Mouse (Mus musculus): ENCODE results near the gene Prelid3b. TPM values are rescaled to one million over a fixed set of nuclear protein-coding genes. Genes with fewer than 3 reads are reported as not detected.
A peak's percentile ranks its signal among the peaks of the same experiment; 100 is the strongest.

Gene Prelid3b
- polyA plus RNA-seq, 1 experiment from 2014 or later: 117 TPM

DNA sequence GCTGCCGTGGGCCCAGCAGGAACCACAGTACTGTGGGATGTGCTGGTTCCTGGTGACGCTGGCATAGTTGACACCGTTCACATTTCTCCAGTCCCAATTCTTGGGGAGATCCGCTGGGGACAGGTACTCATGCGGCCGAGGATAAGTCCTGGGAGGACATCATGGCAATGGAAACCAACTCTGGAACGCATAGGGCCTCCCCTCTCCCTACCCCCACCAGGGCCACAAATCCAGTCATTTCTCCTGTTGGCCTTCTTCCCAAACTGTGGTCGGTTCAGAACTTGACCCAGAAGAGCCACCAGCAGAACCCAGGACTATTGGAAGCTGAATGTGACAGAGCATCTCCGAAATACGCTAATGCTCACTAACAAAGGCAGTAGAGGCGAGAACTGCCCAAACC is 34.7 kb downstream of the Prelid3b start:
- peak overlapping the region; percentile 77 for H3K9ac ChIP-seq (ENCODE audit: low read length)
- no peaks in the 10 kb centered on the region for H3K27me3 ChIP-seq (ENCODE audit: control insufficient read depth, insufficient read depth, low read depth, low read length)
- H3K27ac ChIP-seq (ENCODE audit: low read length): peak overlapping the region; percentile 9
- peak overlapping the region; percentile 90 for H3K4me2 ChIP-seq (ENCODE audit: low read depth, low read length)
- peaks cover 35% of the 10 kb centered on the region for H3K4me1 ChIP-seq (replicated peaks; ENCODE audit: control insufficient read depth, insufficient read depth, low read length)
- 66% methylated on average over 11 of the region's 11 CpGs for WGBS
- H3K9me3 ChIP-seq (ENCODE audit: control insufficient read depth, low read length): no peaks in the 10 kb centered on the region
- H3K36me3 ChIP-seq (ENCODE audit: control insufficient read depth, insufficient read depth, low read length): 0 out of 2 replicates have a peak, but pooled peaks cover 2% of the 10 kb centered on the region
- no peak for ATAC-seq (ENCODE audit: low read depth)
- H3K4me3 ChIP-seq (ENCODE audit: low read length): peak overlapping the region; percentile 74

GRCm38 (mm10) chr2:174437697-174437982 is 35.2 kb downstream of the Prelid3b start:
- peaks cover 30% of the 10 kb centered on the region for H3K4me1 ChIP-seq (replicated peaks; ENCODE audit: control insufficient read depth, insufficient read depth, low read length)
- peaks cover 4% of the 10 kb centered on the region; the same call in 1 of the 2 replicates for H3K36me3 ChIP-seq (ENCODE audit: control insufficient read depth, insufficient read depth, low read length)
- H3K9me3 ChIP-seq (ENCODE audit: control insufficient read depth, low read length): no peaks in the 10 kb centered on the region
- H3K27me3 ChIP-seq (ENCODE audit: control insufficient read depth, insufficient read depth, low read depth, low read length): no peaks in the 10 kb centered on the region
- 91% methylated on average over 4 of the region's 4 CpGs for WGBS
- peak overlapping the region; percentile 74 for H3K4me3 ChIP-seq (ENCODE audit: low read length)
- H3K4me2 ChIP-seq (ENCODE audit: low read depth, low read length): peak overlapping the region; percentile 90
- no peak for ATAC-seq (ENCODE audit: low read depth)
- H3K27ac ChIP-seq (ENCODE audit: low read length): peak overlapping the region; percentile 36
- H3K9ac ChIP-seq (ENCODE audit: low read length): no peak overlapping the region; the same call in 1 of the 2 replicates

DNA sequence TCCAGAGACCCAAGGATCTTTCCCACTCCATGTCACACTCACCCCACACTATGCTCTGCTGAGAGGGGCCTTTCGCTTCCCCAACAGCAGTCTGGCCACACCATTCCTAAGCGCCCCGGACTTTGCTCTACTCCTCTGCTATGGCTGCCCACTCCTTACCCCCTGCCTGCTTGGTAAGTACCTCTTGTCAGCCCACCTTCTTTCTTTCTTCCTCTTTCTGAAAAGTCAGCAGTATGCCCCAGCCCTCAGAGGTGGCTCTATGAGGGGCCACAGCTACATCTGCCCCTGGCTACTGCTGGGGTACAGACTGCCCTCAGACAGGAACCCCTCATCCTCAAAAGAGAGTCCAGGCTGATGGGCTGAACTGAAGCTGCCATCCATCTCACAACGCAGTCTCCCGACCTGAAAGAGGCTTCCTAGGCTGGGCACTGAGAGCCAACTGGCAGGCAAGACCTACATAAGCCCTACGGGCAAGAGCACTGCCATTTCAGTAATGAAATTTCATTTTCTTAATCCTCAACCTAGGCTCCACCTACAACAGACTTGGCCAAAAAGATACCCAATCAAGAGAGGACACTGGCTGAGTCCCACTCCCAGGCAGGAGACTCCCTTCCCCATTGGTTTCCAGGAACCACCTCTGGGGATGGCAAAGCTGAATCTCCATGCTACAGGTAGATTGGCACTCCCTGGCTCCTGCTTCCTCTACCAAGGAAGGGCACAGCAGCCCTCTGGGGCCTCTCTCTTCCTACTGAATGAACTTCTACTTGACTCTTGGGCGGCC is 35.8 kb downstream of the Prelid3b start:
- 89% methylated on average over 7 of the region's 7 CpGs for WGBS
- no peaks in the 10 kb centered on the region for H3K27me3 ChIP-seq (ENCODE audit: control insufficient read depth, insufficient read depth, low read depth, low read length)
- peaks cover 7% of the 10 kb centered on the region; the same call in 1 of the 2 replicates for H3K36me3 ChIP-seq (ENCODE audit: control insufficient read depth, insufficient read depth, low read length)
- no peaks in the 10 kb centered on the region for H3K9me3 ChIP-seq (ENCODE audit: control insufficient read depth, low read length)
- H3K4me3 ChIP-seq (ENCODE audit: low read length): no peak overlapping the region
- no peak overlapping the region for H3K9ac ChIP-seq (ENCODE audit: low read length)
- H3K4me1 ChIP-seq (replicated peaks; ENCODE audit: control insufficient read depth, insufficient read depth, low read length): peaks cover 25% of the 10 kb centered on the region
- peak overlapping the region; percentile 36; the same call in 1 of the 2 replicates for H3K27ac ChIP-seq (ENCODE audit: low read length)
- peak overlapping the region; percentile 90 for H3K4me2 ChIP-seq (ENCODE audit: low read depth, low read length)
- ATAC-seq (ENCODE audit: low read depth): no peak

DNA sequence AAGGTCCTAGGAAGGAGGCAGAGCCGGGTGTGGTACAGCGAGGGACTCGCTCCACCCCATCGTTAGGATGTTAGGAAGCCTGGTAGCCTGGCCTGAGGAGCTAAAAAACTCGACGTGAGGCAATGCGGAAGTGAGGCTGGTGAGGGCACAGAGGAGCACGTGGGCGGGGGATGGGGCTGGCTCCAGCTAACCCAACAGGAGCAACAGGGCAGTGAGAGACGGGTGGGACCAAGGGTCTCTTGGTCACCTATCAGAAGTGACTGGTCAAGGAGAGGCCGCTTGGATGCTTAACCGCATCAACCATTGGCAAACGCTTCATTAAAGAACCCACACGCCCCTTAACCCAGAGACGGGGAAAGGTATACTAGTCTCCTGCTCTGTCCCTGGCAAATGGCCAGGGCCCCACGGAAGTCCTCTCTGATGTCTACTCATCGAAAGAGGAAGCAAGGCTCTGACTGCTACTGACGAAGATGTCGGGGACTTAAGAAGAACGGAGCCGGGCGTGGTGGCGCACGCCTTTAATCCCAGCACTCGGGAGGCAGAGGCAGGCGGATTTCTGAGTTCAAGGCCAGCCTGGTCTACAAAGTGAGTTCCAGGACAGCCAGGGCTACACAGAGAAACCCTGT is 36.7 kb downstream of the Prelid3b start:
- no peaks in the 10 kb centered on the region for H3K27me3 ChIP-seq (ENCODE audit: control insufficient read depth, insufficient read depth, low read depth, low read length)
- H3K27ac ChIP-seq (ENCODE audit: low read length): no peak overlapping the region
- no peak overlapping the region for H3K4me2 ChIP-seq (ENCODE audit: low read depth, low read length)
- WGBS: 88% methylated on average over 26 of the region's 26 CpGs
- ATAC-seq (ENCODE audit: low read depth): no peak
- no peak overlapping the region for H3K9ac ChIP-seq (ENCODE audit: low read length)
- H3K36me3 ChIP-seq (ENCODE audit: control insufficient read depth, insufficient read depth, low read length): peaks cover 9% of the 10 kb centered on the region
- no peak overlapping the region for H3K4me3 ChIP-seq (ENCODE audit: low read length)
- no peaks in the 10 kb centered on the region for H3K9me3 ChIP-seq (ENCODE audit: control insufficient read depth, low read length)
- peaks cover 21% of the 10 kb centered on the region for H3K4me1 ChIP-seq (replicated peaks; ENCODE audit: control insufficient read depth, insufficient read depth, low read length)

DNA sequence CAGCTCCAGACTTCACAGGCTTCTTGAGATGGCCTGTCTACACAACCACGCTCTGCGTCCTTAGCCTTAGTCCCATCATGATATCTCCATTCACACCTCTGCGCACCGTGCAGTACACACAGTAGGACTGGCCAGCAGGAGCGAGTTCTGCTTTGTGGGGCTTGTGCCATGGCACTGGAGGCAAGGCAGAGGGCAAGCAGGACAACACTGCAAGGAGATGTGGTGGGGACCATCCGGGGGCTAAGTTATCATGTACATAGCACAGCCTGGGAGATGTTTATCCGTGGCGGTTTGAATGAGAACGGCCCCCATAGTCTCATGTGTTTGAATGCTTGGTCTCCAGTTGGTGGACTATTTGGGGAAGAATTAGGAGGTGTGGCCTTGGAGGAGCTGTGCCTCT is 37.9 kb downstream of the Prelid3b start:
- no peak overlapping the region for H3K27ac ChIP-seq (ENCODE audit: low read length)
- peaks cover 11% of the 10 kb centered on the region for H3K36me3 ChIP-seq (ENCODE audit: control insufficient read depth, insufficient read depth, low read length)
- no peaks in the 10 kb centered on the region for H3K9me3 ChIP-seq (ENCODE audit: control insufficient read depth, low read length)
- no peak for ATAC-seq (ENCODE audit: low read depth)
- 94% methylated on average over 9 of the region's 9 CpGs for WGBS
- H3K4me1 ChIP-seq (replicated peaks; ENCODE audit: control insufficient read depth, insufficient read depth, low read length): peaks cover 21% of the 10 kb centered on the region
- H3K4me3 ChIP-seq (ENCODE audit: low read length): no peak overlapping the region
- H3K9ac ChIP-seq (ENCODE audit: low read length): no peak overlapping the region
- H3K27me3 ChIP-seq (ENCODE audit: control insufficient read depth, insufficient read depth, low read depth, low read length): no peaks in the 10 kb centered on the region
- H3K4me2 ChIP-seq (ENCODE audit: low read depth, low read length): no peak overlapping the region

DNA sequence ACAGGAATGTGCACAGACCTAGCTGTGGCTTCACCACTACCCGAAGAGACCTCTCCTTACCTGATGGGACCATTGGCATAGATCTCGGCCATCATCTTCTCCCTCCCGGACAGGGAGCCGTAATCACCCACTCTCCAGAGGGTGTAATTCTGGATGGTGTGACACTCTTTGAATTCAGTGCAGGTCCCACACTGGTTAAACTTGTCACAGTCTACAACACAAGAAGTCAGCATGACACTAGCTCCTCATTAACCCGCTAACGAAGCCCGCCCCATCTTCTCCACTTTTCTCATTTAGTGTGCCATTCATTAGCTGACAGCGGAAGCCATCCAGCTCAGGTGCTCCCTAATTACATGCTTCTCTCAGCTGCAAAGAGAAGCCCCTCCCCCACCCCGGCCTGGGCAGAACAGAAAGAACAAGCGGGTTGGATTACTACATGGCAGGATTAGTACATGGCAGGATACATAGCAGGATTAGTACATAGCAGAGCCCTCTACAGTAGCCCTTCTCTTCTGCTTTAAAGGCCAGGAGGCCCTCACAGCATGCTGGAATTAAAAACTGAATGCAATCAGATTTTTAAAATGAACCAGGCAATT is 43.8 kb downstream of the Prelid3b start:
- no peak overlapping the region for H3K4me3 ChIP-seq (ENCODE audit: low read length)
- no peaks in the 10 kb centered on the region for H3K9me3 ChIP-seq (ENCODE audit: control insufficient read depth, low read length)
- H3K36me3 ChIP-seq (ENCODE audit: control insufficient read depth, insufficient read depth, low read length): peaks cover 57% of the 10 kb centered on the region
- H3K9ac ChIP-seq (ENCODE audit: low read length): no peak overlapping the region
- no peak overlapping the region for H3K4me2 ChIP-seq (ENCODE audit: low read depth, low read length)
- WGBS: 84% methylated on average over 10 of the region's 10 CpGs
- no peaks in the 10 kb centered on the region for H3K27me3 ChIP-seq (ENCODE audit: control insufficient read depth, insufficient read depth, low read depth, low read length)
- no peaks in the 10 kb centered on the region for H3K4me1 ChIP-seq (replicated peaks; ENCODE audit: control insufficient read depth, insufficient read depth, low read length)
- no peak overlapping the region for H3K27ac ChIP-seq (ENCODE audit: low read length)
- no peak for ATAC-seq (ENCODE audit: low read depth)

GRCm38 (mm10) chr2:174428076-174428835 is 44.6 kb downstream of the Prelid3b start:
- Histone ChIP-seq H3K36me3 (ENCODE audit: control insufficient read depth, insufficient read depth, low read length) (peaks cover 63% of the 10 kb centered on the region), H3K4me3 (ENCODE audit: low read length) (no peak overlapping the region), H3K27me3 (ENCODE audit: control insufficient read depth, insufficient read depth, low read depth, low read length) (no peaks in the 10 kb centered on the region), H3K9me3 (ENCODE audit: control insufficient read depth, low read length) (no peaks in the 10 kb centered on the region), H3K27ac (ENCODE audit: low read length) (no peak overlapping the region), H3K4me1 (replicated peaks; ENCODE audit: control insufficient read depth, insufficient read depth, low read length) (no peaks in the 10 kb centered on the region), H3K9ac (ENCODE audit: low read length) (no peak overlapping the region), H3K4me2 (ENCODE audit: low read depth, low read length) (no peak overlapping the region)
- 72% methylated on average over 18 of the region's 18 CpGs for WGBS
- ATAC-seq (ENCODE audit: low read depth): no peak

DNA sequence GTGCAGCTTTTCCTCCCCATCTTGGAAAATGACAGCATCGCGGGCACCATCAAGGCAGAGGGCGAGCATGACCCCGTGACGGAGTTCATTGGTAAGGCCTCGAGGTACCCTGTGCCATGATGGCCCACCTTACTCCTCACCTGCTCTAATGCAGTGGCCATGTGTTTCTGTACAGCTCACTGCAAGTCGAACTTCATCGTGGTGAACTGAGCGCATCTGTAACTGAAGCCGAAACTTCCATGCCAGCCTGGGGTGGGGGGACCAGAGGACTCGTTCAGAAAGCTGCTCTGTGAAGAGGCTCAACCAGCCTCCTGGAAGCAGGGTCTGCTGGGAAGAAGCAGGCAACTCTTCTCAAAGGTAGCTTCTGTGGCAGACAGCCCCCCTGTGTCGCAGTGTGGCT is 46.0 kb downstream of the Prelid3b start:
- H3K27ac ChIP-seq (ENCODE audit: low read length): no peak overlapping the region
- peaks cover 63% of the 10 kb centered on the region for H3K36me3 ChIP-seq (ENCODE audit: control insufficient read depth, insufficient read depth, low read length)
- H3K9ac ChIP-seq (ENCODE audit: low read length): no peak overlapping the region
- no peak overlapping the region for H3K4me3 ChIP-seq (ENCODE audit: low read length)
- H3K4me1 ChIP-seq (replicated peaks; ENCODE audit: control insufficient read depth, insufficient read depth, low read length): no peaks in the 10 kb centered on the region
- no peaks in the 10 kb centered on the region for H3K27me3 ChIP-seq (ENCODE audit: control insufficient read depth, insufficient read depth, low read depth, low read length)
- H3K4me2 ChIP-seq (ENCODE audit: low read depth, low read length): no peak overlapping the region
- no peak for ATAC-seq (ENCODE audit: low read depth)
- no peaks in the 10 kb centered on the region for H3K9me3 ChIP-seq (ENCODE audit: control insufficient read depth, low read length)
- WGBS: 90% methylated on average over 12 of the region's 12 CpGs

Data from lung, embryonic 16.5 days (tissue).